Mouse (Mus musculus) lung, adult 2 months (tissue): ENCODE data around the gene Rtbdn.

Experiments used
- CTCF ChIP-seq: fragments of 200-500 bp; IDR thresholded peaks from 2 replicates; pipeline ENCODE4 v1.5.1; 2011; ENCODE audit warnings: mild to moderate bottlenecking, low read length, control low read depth; ENCODE audit not compliant: insufficient read depth
- POLR2A ChIP-seq: fragments of 200-500 bp; IDR thresholded peaks from 2 replicates; pipeline ENCODE4 v1.6.1; 2011; ENCODE audit warnings: low read depth, mild to moderate bottlenecking, control low read depth, low read length, borderline replicate concordance; ENCODE audit errors: extremely low read depth

DNA sequence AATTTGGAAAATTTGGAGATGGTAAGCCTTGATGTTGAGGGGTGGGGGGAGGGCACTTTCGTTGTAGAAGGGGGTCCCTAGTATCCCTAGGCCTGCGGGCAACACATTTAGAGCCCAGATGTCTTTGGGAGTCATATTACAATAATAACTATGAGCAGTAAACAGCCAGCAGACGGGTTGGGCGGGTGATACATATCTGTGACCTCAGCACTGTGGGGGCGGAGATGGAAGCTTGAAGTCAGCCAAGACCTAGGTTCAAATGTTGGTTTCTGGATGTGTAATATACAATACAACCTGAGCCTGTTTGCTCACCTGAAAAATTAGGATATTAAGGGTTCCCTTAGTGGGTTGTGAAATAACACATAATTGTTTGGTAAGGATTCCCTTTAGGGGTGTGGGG lies 36.8 kb upstream of the Rtbdn start:
- TF ChIP-seq CTCF (no peak), POLR2A (no peak)
